Mouse (Mus musculus) spleen, adult 2 months (tissue): ENCODE measurements around the gene Josd1.

Experiments
- CTCF ChIP-seq: fragments of 200-500 bp; IDR thresholded peaks from 2 replicates; pipeline ENCODE4 v1.5.1; 2011; ENCODE audit warnings: mild to moderate bottlenecking, inconsistent platforms; ENCODE audit not compliant: insufficient read depth, insufficient read length, insufficient replicate concordance; ENCODE audit errors: extremely low read depth
- POLR2A ChIP-seq: fragments of 200-500 bp; IDR thresholded peaks from 2 replicates; pipeline ENCODE4 v1.6.1; 2011; ENCODE audit warnings: low read depth, low read length, inconsistent platforms

- no peak for TF ChIP-seq CTCF
- TF ChIP-seq POLR2A = no peak
Observed at GRCm38 (mm10) chr15:79681973-79682372, 5.7 kb downstream of the Josd1 start.
